Mouse (Mus musculus) megakaryocyte, adult 5-6 weeks (primary cell): Measurements from ENCODE around the gene Zswim7. TPM values are rescaled to one million over a fixed set of nuclear protein-coding genes. Genes with fewer than 3 reads are reported as not detected.

Source experiments
- ATAC-seq: 2 replicates; pipeline ENCODE4 v1.8.0; 2016; ENCODE audit warnings: mild to moderate bottlenecking, inconsistent platforms; ENCODE audit not compliant: poor library complexity, severe bottlenecking
- total RNA-seq, 2 experiments: library from RNA; stranded (forward) in 1 of 2; stranded (reverse) in 1 of 2; fragments of 153-499, 151-499 nt in 1 of 2; fragments of 221-1000, 200-1000 nt in 1 of 2; gene quantifications; 2 replicates each; pipeline versions ENCODE4 v1.2.3 to v1.2.4; 2015 to 2017

Zswim7 gene
- total RNA-seq, 2 experiments from 2014 or later = 3.9 to 10.0 TPM

DNA sequence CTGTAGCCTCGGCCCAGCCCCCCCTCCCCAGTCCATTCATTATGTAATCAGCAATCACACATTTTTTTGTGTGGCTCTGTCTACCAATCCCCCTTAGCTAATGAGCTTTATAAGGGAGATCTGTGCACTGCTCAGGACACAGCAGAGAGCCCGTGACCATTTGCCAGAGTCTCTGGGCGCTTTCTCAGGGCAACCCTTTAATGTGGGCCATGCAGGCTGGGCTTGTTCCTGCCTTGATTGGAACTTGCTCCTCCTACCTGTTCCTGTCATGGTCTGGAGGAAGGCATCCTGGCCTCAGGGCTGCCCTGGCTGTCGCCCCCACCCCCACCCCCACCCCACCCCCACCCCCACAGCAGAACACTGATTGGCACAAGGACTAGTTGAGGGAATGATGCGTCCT, 22.0 kb downstream of the Zswim7 start:
- ATAC-seq = no peak

DNA sequence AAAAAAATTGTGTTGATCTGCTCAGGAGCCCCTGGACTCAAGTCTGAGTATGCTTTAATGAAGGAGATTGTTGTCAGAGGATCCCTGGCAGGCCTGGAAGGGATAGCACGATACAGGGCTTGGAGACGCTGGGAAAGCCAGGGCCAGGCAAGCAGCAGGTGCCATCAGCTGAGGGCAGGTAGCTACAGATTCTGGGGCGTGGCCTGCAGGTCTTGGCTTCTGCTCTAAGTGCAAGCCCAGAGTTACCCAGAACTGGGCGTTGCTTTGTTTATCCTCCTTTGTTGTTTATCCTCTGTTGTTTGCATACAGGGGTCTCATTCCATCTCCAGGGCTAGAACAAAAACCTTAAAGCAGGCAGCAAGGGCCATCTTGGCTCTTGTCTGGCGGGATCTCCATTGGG, 27.8 kb downstream of the Zswim7 start:
- ATAC-seq = no peak

DNA sequence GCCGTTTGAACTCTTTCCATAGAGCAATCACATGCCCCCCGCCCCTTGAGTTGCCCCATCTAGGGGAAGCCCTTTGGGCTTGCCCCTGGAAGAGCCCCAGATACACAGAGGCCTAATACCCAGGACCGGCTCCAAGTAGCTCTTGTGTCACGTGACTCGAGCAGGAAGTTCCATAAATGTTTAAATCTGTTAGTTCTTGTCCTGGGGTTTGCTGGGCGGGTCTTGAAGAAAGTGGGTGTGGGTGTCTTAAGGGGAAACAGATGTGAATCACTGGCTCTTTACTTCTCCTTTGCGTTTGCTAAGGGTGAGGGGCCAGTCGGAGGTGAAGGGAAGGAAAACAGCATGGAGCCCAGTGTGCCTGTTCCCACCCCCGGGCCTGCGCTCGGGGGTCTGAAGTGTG, 30.1 kb downstream of the Zswim7 start:
- ATAC-seq = peak; percentile 67

DNA sequence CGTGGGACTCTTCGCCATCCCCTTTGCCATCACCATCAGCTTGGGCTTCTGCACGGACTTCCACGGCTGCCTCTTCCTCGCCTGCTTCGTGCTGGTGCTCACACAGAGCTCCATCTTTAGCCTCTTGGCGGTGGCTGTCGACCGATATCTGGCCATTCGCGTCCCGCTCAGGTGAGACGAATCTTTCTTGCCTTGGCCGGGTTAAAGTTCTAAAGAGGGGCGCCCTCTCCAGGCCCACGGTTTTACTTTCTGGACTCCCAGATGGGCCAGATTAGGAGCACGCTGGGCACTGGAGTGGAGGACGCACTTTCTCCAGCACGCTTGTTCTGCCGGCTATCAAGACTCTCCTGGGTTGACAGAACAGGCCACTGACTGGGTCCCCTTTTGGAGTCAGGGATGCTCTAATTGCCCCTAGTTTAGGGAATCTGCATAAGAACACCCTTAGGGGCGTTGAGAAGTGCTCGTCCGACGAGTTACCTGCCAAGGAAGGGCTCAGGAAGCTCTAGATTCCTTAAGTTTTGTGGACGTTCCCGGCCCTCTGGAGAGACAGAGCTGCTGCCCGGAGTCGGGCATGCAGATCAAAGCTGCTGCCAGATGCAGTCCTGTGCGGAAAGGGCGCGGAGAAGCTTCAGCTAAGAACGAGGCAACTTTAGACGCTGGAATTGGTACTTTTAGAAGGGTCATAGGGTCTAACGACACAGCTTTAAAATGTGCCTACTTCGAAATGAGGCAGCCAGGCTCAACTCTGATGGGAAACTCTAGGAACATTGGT, 31.7 kb downstream of the Zswim7 start:
- peak; percentile 22; the same call in 1 of the 2 replicates for ATAC-seq

DNA sequence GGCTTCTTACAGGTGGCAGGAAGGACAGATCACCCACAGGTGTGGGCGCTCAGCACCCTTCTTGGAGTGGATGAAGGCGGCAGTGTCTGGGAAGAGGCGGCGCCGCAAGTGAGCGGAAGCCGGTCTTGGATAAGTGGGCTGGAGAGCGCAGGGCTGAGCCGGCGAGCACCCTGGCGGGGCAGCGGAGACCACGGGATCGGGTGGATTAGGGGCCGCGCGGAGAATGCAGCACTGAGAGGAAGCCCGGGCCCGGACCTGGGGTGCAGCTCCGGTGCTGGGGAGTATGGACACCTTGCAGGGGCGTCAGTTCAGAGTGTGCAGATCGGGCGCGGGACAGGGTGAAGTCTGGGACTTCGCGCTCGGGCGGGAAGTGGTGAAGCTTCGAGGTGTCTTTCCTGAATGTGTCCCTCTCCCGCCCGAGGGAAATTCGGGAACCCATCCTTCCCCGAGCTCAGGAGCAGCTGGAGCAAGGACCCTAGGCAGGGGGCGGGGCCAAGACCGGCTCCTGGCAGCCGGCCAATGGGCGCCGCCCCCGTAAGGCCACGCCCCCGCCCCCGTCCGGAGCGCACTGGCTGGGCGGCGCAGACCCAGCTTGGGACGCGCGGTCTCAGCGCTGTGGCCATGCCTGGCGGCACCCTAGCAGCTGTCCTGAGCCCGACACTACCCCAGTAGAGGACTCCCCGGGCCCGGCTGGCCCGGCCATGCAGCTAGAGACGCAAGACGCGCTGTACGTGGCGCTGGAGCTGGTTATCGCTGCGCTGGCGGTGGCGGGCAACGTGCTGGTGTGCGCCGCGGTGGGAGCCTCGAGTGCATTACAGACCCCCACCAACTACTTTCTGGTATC, 32.6 kb downstream of the Zswim7 start, which contains the start of gene Adora2b:
Gene Adora2b, plus strand, starts transcription at position 584 of the 844 bp plus-strand sequence.
- peak; percentile 58 for ATAC-seq

DNA sequence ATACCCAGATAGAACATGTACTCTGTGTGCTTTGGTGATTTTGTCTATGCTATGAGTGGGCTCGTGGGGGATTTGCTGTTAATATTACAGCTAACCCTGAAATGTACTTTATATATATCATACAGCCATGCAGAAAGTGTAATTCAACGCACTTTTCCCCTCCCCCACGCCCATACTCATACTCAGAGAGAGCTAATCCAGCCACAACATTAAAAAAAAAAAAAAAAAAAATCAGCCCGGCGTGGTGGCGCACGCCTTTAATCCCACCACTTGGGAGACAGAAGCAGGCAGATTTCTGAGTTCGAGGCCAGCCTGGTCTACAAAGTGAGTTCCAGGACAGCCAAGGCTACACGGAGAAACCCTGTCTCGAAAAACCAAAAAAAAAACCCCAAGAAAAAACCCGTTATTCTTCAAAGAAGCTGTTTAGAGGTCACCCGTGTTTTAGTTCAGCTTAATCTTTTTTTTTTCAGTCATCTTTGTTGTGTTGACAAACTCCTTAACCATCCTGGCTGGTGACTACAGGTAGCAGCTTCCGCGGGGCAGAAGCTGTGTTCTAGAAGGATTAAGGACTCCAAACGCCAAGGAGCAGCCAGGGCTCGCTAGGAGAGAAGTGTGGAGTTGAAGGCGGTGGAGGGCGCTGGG, 33.3 kb downstream of the Zswim7 start:
- ATAC-seq = no peak

DNA sequence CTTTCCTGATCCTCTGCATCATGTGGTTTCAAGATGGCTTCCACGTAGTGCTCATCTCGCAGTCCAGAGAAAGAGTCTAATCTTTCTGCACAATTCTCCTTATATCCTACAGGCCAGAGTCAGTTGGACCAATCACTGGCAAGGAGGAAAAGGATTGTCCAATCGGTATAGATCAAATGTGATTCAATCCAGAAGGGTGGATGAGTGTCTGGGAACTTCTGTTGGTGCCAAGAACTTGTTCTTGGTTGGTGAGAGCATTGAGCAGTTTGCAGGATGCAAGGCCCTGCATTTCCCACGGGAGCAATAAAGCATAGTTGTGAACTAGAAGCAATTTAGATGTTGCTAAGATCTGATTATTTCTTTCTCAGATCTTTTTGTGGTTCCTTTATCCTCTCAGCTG, 36.7 kb downstream of the Zswim7 start:
- ATAC-seq = no peak

DNA sequence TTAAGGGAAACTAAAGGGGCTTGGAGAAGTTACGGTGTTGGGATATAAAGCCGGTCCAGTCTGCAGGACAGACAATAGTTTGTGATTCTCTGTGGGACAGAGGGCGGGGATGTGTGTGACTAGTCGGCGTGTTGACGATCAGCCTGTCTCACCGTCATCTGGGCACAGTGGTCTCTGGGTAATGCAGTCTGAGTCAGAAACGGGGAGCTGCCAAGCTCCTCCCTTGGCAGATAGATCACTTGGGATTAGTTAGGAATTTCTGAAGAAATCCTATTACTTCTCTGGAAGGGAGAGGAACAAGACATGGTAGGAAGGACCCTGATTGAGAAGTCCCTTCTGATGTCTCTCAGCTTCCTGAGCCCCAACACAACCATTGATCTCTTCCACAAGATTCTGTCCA, 37.3 kb downstream of the Zswim7 start:
- no peak for ATAC-seq

DNA sequence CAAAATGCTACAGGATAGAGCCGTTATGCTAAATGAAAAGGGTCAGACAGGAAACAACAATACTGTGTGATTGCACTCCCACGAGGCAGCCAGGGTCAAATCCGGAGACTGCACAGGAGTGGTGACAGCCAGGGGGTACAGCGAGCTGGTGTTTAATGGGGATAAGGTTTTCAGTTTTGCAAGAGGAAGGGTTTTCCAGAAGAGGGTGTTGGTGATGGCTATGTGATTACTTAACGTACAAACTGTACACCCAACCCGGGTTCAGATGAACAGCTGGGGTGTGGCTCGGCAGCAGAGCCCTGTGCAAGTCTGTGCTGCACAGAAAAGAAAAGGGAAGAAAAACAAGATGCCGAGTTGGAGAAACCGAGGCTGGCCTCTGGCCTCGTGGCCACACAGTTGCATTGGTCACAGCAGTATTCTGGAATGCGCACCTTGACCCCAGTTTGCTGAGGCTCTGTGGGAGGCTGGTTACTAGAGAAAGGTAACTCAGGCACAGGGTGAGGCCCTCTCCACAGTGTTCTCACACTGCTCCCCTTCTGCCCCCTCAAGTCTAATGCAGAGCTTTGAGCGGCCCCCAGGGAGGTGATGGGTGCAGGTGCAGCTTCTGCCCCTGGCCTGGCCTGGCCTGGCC, 40.4 kb downstream of the Zswim7 start:
- peak; percentile 83 for ATAC-seq

DNA sequence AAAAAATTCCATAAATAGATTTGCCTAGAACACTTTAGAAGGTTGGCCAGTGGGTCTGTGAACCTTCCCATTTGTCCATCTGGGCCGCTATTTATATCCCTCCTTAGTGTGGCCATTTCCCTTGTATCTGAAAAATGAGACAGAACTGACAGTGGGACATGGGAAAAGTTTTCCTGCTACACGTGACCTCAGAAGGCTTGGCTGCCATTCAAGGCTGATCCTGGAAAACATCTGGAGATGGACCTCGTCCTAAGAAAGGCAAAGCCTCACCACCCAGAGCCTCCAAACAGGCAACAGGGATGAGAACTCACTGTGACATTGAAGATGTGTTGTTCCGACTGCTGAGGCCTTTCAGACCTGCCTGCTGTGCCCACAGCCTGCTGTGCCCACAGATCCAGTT, 56.4 kb downstream of the Zswim7 start:
- no peak for ATAC-seq

DNA sequence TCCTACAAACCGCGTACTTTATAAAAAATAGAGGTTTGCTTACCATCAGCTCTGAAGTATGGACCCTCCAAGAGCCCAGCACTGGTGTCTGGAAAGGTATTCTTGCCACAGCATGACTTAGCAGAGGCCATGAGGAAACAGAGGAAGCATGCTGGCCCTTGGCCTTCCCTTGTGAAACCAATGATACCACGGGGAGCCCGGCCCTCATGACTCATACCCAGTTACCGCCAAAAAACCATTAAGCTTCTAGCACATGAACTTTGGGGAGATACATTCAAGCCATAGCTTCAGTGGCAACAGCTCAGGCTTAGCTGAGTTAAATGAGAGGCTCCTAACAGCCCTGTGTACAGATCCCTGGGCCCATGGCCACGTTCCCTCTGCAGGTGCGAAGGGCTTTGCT, 57.2 kb downstream of the Zswim7 start:
- peak; percentile 95 for ATAC-seq

DNA sequence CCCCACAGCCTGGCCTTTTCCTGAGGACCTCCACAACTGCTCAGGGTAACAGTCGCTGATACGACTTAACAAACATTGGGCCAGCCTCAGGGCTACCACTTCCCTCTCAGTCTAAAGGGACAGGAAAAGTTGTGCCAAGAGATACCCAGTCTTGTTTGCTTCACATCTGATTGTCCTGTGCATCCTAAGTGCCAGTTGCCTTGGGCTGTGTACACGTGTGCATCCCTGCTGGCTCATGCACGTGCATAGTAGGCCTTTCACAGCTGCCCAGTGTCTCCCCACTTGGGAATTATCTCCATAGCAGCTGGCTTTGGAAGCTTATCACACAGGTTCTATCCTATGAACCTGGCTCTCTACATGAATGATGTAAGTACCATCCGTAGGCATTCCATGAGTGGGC, 57.8 kb downstream of the Zswim7 start:
- ATAC-seq = 0 out of 2 replicates have a peak, but pooled peaks have one; percentile 23

DNA sequence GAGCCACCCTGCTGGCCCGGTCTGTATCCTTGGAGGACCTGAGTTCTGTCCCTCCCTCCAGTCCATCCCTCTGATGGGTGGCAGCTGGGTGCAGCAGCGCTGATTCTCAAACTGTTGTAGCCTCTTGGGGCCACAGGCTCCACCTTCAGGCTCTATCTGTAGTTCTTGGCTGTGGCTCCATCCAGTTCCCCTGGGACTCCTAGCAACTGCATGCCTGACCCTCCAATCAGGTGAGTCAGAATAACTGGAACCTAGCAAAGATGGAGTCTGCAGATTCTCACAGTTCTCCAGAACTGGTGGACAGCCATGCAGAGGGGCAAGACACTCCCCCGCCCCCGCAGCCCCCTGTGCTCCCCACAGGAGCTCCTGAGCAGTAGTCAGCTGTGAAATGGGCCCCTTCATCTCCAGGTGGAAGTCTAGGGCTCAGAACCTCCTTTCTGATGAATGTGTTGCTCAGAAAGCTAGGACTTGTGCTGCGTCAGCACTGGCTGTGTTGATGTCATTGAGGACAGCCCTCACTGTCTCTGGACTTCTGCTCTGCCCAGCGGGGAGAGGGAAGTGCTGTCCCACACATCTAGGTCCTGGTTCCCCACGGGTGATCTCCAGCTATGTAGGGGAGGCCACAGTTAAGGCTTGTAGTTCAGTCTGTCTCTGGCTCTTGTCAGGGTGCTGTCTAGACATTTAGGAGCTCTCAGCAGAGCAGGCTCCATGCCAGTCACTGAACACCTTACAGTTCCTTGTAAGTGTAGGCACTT, 60.2 kb downstream of the Zswim7 start:
- peak; percentile 68 for ATAC-seq

DNA sequence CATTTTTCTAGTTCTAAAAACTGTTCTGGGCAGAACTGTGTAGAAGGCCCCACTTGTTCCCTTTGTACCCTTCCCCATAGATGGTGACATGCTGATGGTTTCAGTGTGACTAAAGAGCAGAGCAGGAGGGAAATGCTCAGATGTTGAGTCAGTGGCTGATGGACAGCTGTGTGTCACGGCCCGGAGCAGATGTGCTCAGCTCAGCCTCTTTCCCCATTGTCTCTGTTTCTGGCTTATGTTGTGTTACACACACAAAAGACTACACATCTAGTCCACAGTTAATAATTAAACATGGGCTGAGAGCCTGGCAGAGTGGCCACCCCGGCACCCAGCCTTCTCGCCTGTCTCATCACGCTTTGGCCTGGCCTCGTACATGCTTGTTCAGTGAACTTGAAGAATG, 63.4 kb downstream of the Zswim7 start:
- peak; percentile 33; the same call in 1 of the 2 replicates for ATAC-seq

Other genes starting within 250 kb of the Zswim7 start
- gene Adora2b, start 32.4 kb downstream of the Zswim7 start, total RNA-seq (2015) = 18.2 and 23.1 TPM in 2 replicates
- 16.7 and 17.1 TPM in 2 replicates for gene Adora2b, start 32.4 kb downstream of the Zswim7 start, total RNA-seq (2017)
- gene Ttc19, start 98 bp upstream of the Zswim7 start, total RNA-seq (2015) = 7.4 and 10.8 TPM in 2 replicates
- 8.6 and 15.7 TPM in 2 replicates for gene Ttc19, start 98 bp upstream of the Zswim7 start, total RNA-seq (2017)
- 5.7 and 9.2 TPM in 2 replicates for gene Pigl, start 177.1 kb upstream of the Zswim7 start, total RNA-seq (2015)
- 1.7 and 2.5 TPM in 2 replicates for gene Pigl, start 177.1 kb upstream of the Zswim7 start, total RNA-seq (2017)
- gene Ncor1, start 177.2 kb upstream of the Zswim7 start, total RNA-seq (2015) = 275 and 280 TPM in 2 replicates
- gene Ncor1, start 177.2 kb upstream of the Zswim7 start, total RNA-seq (2017) = 213 and 290 TPM in 2 replicates